Mouse (Mus musculus): ENCODE measurements around the gene Hsd3b7. TPM values are rescaled to one million over a fixed set of nuclear protein-coding genes. Genes with fewer than 3 reads are reported as not detected.

Gene Hsd3b7
- polyA plus RNA-seq, 1 experiment, result 39.6 TPM

DNA sequence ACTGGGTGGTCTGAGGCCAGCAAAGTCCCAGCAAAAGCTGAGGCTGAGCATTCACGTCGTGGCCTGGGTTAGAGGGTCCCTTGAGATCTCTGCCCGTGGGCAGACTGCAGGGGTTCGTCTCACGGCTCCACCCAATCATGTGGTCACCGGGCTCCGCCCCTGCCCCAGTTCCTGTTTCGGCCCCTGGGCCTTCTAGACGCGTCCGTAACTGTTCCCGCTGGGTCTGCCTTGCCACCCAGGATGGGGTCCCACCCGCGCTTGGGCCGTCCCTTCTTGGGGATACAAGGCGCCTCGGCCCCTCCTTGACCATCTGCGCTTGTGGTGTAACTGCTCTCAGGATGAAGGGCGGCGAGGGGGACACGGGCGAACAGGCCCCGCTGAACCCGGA is 30.8 kb upstream of the Hsd3b7 start, which contains the start of gene Orai3:
Orai3 (plus strand) TSS at position 165 of the 388 bp plus-strand sequence.
- peak within 1 kb of the TSS; percentile 85 for H3K4me3 ChIP-seq (ENCODE audit: insufficient read depth, low read depth, low read length)

DNA sequence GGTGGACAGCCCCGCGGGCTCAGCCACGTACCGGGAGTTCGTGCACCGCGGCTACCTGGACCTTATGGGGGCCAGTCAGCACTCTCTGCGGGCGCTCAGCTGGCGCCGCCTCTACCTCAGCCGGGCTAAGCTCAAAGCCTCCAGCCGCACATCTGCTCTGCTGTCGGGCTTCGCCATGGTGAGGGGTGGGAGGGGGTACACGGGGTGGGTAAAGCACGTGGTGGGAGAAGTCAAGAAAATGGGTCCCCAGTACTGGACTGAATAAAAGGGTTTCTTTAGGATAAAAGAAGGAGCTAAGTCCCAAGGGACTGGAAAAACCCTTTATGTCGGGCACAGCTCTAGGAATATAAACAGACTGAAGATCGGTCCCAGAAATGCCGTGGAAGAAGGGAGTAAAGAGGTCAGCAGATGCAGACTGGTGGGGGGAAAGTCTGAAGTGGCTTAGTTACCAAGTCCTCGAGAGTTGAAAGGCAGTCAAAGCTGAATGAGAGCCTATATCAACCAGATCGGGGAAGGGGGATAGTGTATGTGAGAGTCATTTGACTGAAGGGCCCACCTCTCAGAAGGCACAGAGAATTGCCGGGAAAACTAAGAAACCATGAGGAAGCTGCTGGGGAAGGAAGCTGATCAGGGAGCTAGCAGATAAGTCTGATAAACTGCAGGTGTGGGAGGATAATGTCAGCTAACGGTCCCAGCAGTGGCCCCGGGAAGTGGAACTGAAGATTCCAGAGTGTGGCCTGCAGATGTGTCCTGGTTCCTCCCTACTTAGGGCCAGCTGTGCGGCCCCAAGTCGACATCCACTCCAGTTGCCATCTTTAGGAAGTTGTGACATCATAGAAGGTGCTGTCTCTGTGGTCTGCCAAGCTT is 30.1 kb upstream of the Hsd3b7 start:
- peak overlapping the region; percentile 92 for H3K27ac ChIP-seq (replicated peaks; ENCODE audit: low read depth, low read length)
- peak overlapping the region; percentile 85 for H3K4me3 ChIP-seq (ENCODE audit: insufficient read depth, low read depth, low read length)
- peaks cover 10% of the 10 kb centered on the region for H3K4me1 ChIP-seq (ENCODE audit: control insufficient read depth, insufficient read depth, insufficient read length, low read length)

More for the DNA sequence above, 30.8 kb upstream of the Hsd3b7 start, which contains the start of gene Orai3:
- H3K4me1 ChIP-seq (ENCODE audit: control insufficient read depth, insufficient read depth, insufficient read length, low read length), result peaks cover 10% of the 10 kb centered on the region
- H3K27ac ChIP-seq (replicated peaks; ENCODE audit: low read depth, low read length), result peak within 1 kb of the TSS; percentile 92

DNA sequence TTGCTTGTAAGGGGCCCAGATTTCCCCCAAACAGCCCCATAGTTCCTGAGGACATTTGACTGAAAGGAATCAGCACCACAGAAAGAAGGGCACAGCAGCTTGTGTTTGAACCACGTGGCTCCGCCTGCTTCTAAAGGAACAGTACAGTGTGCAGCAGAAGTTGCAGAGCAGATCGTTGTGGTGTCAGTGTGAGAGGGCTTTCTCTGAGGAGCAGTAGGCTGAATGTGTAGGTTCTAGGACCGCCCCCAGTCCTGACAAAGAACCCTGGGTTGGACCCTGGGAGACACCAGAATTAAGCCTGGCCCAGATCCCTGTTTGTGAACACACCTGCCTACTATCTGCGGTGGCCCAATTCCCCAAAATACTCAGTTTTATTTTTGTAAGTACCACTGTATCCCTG is 29.1 kb upstream of the Hsd3b7 start:
- Histone ChIP-seq H3K4me3 (ENCODE audit: insufficient read depth, low read depth, low read length) (0 out of 2 replicates have a peak overlapping the region, but pooled peaks have one; percentile 7), H3K27ac (replicated peaks; ENCODE audit: low read depth, low read length) (no peak overlapping the region), H3K4me1 (ENCODE audit: control insufficient read depth, insufficient read depth, insufficient read length, low read length) (peaks cover 10% of the 10 kb centered on the region)

DNA sequence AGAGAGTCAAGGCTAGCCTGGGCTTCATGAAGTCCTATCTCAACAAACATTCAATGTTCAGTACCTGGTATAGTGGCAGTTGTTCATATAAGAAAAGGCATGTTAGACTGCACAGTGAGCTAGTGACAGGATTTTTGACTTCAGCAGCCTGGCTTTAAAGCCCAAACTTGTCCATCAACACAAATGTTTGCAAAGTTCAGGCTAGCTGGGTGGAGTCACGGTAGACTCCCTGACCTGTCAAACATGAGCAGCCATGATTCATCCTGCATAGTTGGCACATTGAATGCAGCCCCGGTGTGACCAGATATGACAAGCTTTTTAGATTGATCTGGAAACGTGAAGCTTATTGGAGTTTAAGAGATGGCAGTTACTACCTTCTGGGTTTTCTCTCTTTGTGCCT is 28.3 kb upstream of the Hsd3b7 start:
- no peak overlapping the region for H3K4me3 ChIP-seq (ENCODE audit: insufficient read depth, low read depth, low read length)
- H3K4me1 ChIP-seq (ENCODE audit: control insufficient read depth, insufficient read depth, insufficient read length, low read length), result peaks cover 10% of the 10 kb centered on the region
- no peak overlapping the region for H3K27ac ChIP-seq (replicated peaks; ENCODE audit: low read depth, low read length)

DNA sequence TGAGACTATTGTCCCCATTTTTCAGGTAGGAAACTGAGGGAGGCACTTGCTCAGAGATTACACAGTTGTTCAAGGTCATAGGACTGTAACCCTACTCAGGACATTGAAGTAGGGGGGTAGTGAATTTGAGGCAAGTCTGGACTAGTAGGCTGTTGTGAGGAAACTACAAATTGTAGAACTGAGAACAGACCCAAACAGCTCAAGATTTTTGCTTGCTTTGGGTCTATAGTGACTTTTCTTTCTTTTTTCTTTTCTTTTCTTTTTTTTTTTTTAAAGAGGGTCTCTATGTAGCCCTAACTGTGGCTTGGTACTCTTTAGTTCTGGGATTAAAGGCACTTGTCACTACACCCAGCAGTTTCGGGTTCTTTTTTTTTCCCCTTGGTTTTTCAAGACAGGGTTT is 27.8 kb upstream of the Hsd3b7 start:
- Histone ChIP-seq H3K27ac (replicated peaks; ENCODE audit: low read depth, low read length) (no peak overlapping the region), H3K4me3 (ENCODE audit: insufficient read depth, low read depth, low read length) (no peak overlapping the region), H3K4me1 (ENCODE audit: control insufficient read depth, insufficient read depth, insufficient read length, low read length) (peaks cover 10% of the 10 kb centered on the region)

DNA sequence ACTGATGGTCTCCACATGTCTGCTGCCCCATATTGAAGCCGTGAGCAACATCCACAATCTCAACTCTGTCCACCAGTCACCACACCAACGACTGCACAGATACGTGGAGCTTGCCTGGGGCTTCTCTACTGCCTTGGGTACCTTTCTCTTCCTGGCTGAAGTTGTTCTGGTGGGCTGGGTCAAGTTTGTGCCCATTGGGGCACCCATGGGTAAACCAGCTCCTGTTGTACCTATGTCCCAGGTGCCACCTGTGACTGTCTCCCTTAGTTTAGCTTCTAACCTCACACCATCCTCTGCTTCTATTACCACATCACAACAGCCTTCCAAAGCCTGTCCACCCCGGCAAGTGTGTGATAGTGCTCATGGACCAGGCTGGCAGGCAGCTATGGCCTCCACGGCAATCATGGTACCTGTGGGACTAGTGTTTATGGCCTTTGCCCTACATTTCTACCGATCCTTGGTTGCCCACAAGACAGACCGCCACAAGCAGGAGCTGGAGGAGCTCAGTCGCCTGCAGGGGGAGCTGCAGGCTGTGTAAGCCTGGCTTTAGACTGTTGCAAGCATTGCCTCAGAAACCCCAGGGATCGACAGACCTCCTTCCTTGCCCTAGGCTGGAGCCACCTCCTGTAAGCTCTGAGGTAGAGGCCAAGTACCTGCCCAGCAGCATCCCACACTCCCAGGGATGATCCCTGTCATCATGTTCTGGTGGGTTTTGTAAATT is 26.6 kb upstream of the Hsd3b7 start:
- H3K27ac ChIP-seq (replicated peaks; ENCODE audit: low read depth, low read length), result 0 out of 2 replicates have a peak overlapping the region, but pooled peaks have one; percentile 7
- H3K4me3 ChIP-seq (ENCODE audit: insufficient read depth, low read depth, low read length), result no peak overlapping the region
- H3K4me1 ChIP-seq (ENCODE audit: control insufficient read depth, insufficient read depth, insufficient read length, low read length), result peaks cover 10% of the 10 kb centered on the region

DNA sequence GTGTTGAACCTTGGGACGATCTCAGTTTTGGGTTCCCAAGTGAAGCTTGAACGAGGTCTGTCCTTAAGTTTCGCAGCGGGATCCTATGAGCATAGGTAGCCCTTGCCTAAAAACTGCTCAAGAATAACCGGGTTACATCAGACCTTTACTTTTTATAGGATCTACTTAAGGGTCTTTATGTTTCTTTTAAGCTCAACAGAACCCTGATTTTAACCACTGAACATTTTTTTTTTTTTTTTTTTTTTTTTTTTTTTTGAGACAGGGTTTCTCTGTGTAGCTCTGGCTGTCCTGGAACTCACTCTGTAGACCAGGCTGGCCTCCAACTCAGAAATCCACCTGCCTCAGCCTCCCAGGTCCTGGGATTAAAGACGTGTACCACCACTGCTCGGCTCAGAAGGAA is 24.6 kb upstream of the Hsd3b7 start:
- H3K4me1 ChIP-seq (ENCODE audit: control insufficient read depth, insufficient read depth, insufficient read length, low read length), result peaks cover 10% of the 10 kb centered on the region
- H3K4me3 ChIP-seq (ENCODE audit: insufficient read depth, low read depth, low read length), result peak overlapping the region; percentile 73
- peak overlapping the region; percentile 68 for H3K27ac ChIP-seq (replicated peaks; ENCODE audit: low read depth, low read length)

DNA sequence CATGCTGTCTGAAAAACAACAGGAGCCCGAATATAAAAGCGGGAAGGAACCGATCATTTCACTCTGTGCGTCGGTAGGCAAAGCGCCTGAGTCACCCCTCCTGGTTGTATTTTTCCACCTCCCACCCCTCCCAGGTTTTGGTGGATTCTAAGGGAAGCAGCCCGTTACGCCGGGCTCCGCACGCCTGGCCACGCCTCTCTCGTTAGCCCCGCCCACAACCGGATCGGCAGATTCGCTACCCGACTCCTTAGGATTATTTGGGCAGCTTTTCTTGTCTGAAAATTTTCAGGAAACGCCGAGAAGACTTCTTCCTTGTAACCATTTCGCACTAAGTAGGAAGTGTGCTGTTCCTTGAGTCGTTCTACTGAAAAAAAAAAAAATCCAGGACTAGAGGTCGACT is 24.0 kb upstream of the Hsd3b7 start, which contains the start of gene Setd1a:
Setd1a (plus strand) TSS at position 245 of the 400 bp plus-strand sequence.
- Histone ChIP-seq H3K4me3 (ENCODE audit: insufficient read depth, low read depth, low read length) (peak within 1 kb of the TSS; percentile 73), H3K27ac (replicated peaks; ENCODE audit: low read depth, low read length) (peak within 1 kb of the TSS; percentile 97), H3K4me1 (ENCODE audit: control insufficient read depth, insufficient read depth, insufficient read length, low read length) (peaks cover 6% of the 10 kb centered on the region)

DNA sequence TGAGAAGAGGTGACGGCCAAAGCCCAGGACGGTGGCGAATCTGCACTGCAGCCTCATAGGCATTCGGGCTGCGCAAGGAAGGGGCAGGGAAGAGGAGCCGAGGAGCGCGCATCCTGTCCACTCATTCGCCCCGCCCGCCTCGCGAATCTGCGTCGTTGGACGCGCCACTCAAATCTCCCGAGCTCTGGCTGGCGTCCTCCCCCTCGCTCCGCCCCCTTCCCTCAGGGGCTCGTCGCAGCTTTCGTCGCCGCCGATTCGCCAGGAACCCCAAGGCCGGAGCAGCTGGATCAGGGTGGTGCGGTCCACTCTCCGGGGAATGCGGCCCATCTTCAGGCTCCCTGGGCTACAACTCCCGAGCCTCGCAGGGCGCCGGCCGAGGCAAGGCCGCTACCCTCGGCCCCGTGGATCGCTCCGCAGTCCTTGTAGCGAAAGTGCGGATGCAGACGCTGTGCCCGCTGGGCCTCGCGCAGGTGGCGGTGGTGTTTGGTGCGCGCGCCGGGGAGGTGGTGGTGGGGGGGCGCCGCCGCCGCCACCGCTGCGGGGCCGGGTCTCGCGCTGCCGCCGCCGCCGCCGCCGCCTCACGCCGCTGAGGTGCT is 23.4 kb upstream of the Hsd3b7 start:
- Histone ChIP-seq H3K27ac (replicated peaks; ENCODE audit: low read depth, low read length) (peak overlapping the region; percentile 97), H3K4me3 (ENCODE audit: insufficient read depth, low read depth, low read length) (peak overlapping the region; percentile 73)

DNA sequence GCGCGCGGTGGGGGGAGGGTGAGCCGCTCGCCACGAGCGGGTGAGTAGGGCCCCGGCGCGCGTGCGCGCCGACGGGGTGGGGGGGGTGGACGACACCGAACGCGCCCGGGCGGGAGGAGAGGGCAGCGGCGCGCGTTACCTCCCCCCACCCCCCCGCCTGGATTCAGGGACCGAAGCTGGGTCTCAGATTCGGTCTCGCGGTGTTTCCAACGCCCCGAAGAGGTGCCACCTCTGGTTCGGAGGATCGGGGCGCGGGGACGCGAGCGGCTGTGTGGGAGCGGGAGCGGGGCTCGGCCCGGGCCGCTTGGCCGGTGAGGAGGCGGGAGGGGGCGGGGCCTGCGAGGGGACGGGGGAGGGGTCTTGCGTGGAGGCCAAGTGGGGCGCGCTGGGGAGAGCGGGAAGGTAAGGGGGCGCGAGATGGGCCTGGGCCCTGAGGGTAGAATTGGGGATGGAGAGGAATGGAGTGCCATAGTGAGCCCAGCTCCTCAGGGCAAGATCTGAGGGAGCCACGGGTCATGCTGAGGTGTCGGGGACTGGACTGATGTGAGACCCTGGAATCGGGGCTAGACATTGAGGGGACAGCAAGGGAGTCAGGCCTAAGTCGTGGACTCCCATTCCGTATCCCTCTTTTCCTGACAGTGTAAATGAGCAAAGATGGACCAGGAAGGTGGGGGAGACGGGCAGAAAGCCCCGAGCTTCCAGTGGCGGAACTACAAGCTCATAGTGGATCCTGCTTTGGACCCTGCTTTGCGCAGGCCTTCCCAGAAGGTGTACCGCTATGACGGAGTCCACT is 22.7 kb upstream of the Hsd3b7 start:
- H3K4me3 ChIP-seq (ENCODE audit: insufficient read depth, low read depth, low read length), result peak overlapping the region; percentile 73
- H3K27ac ChIP-seq (replicated peaks; ENCODE audit: low read depth, low read length), result peak overlapping the region; percentile 69; the same call in 1 of the 2 replicates
- peaks cover 6% of the 10 kb centered on the region for H3K4me1 ChIP-seq (ENCODE audit: control insufficient read depth, insufficient read depth, insufficient read length, low read length)

More for the DNA sequence above, 23.4 kb upstream of the Hsd3b7 start:
- peaks cover 6% of the 10 kb centered on the region for H3K4me1 ChIP-seq (ENCODE audit: control insufficient read depth, insufficient read depth, insufficient read length, low read length)

DNA sequence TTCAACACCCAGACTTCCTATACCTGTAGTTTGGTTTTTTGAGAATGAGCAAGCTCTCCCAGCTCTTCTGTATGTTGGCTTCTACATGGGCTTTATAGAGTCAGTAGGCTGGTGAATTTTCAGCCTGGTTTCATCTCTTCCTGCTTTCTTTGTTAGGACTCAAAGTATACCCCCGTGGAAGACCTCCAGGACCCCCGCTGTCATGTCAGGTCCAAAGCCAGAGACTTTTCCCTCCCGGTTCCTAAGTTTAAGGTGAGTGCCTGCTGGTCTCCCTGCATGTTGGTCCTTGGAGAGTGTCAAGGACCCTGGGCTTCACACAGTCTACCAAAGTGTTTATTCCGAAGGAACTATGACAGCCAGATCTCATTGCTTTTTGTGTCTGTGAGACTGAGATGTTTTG is 22.1 kb upstream of the Hsd3b7 start:
- no peak overlapping the region for H3K27ac ChIP-seq (replicated peaks; ENCODE audit: low read depth, low read length)
- peaks cover 6% of the 10 kb centered on the region for H3K4me1 ChIP-seq (ENCODE audit: control insufficient read depth, insufficient read depth, insufficient read length, low read length)
- peak overlapping the region; percentile 73 for H3K4me3 ChIP-seq (ENCODE audit: insufficient read depth, low read depth, low read length)

DNA sequence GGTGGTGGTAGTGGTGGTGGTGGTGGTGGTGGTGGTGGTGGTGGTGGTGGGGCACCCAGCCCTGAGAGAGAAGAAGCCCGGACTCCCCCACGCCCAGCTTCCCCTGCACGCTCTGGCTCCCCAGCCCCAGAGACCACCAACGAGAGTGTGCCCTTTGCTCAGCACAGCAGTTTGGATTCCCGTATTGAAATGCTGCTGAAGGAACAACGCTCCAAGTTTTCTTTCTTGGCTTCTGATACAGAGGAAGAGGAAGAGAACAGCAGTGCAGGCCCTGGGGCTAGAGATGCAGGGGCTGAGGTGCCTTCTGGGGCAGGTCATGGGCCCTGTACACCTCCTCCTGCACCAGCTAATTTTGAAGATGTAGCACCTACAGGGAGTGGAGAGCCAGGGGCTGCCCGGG is 15.1 kb upstream of the Hsd3b7 start, which contains the start of gene Gm49388:
Gm49388 (plus strand) TSS at position 301 of the 400 bp plus-strand sequence.
- Histone ChIP-seq H3K27ac (replicated peaks; ENCODE audit: low read depth, low read length) (no peak within 1 kb of the TSS), H3K4me3 (ENCODE audit: insufficient read depth, low read depth, low read length) (no peak within 1 kb of the TSS), H3K4me1 (ENCODE audit: control insufficient read depth, insufficient read depth, insufficient read length, low read length) (no peaks in the 10 kb centered on the region)

DNA sequence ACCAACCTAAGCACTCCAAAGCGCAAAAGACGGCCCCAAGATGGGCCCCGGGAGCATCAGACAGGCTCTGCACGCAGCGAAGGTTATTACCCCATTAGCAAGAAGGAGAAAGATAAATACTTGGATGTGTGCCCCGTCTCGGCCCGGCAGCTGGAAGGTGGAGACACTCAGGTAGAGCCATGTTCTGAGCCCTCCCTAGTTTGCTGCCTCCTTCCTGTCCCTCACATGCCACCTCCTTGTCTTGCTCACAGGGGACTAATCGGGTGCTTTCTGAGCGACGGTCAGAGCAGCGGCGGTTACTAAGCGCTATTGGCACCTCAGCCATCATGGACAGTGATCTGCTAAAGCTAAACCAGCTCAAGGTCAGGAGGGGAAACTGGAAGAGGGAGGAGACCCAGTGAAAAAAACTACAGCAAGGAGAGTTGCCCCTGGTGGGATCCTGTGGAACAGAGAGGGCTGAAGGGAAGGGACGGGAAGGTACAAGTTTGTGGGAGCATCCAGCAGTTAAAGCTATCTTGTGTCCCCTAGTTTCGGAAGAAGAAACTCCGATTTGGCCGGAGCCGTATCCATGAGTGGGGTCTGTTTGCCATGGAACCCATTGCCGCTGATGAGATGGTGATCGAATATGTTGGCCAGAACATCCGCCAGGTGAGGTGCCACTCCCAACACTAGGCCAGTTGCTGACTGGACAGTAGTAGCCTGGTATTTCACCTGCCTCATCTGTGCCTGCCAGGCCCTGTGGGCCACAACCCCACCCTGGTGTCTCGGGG is 3.1 kb upstream of the Hsd3b7 start:
- Histone ChIP-seq H3K4me3 (ENCODE audit: insufficient read depth, low read depth, low read length) (no peak overlapping the region), H3K4me1 (ENCODE audit: control insufficient read depth, insufficient read depth, insufficient read length, low read length) (peaks cover 7% of the 10 kb centered on the region; the same call in 1 of the 2 replicates), H3K27ac (replicated peaks; ENCODE audit: low read depth, low read length) (no peak overlapping the region)

DNA sequence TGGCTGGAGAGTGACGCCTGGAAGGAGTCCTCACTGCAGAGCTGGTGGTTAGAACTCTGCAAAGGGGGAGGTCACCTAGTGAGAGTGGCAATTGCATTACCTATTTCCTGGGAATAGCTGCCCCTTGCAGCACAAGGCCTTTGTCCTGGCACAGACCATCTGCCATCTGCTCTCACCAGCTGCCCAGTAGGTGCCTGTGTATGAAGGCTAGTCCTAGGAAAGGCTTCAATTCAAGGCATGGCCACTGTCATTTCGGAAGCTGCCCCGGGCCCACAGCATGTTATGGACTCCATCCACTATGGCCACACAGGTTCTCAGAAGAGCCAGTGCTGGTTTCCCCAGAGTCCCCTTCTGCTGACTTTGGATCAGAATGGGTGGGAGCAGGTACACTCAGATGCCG is 1.8 kb upstream of the Hsd3b7 start:
- no peak overlapping the region for H3K27ac ChIP-seq (replicated peaks; ENCODE audit: low read depth, low read length)
- peaks cover 8% of the 10 kb centered on the region; the same call in 1 of the 2 replicates for H3K4me1 ChIP-seq (ENCODE audit: control insufficient read depth, insufficient read depth, insufficient read length, low read length)
- no peak overlapping the region for H3K4me3 ChIP-seq (ENCODE audit: insufficient read depth, low read depth, low read length)

Data from brown adipose tissue, adult 24 weeks (tissue).